Mouse (Mus musculus) heart, postnatal 0 days (tissue): ENCODE measurements around the gene Nmrk1.

Experiments
- CTCF ChIP-seq: IDR thresholded peaks from 2 replicates; pipeline ENCODE4 v1.5.1; 2016; ENCODE audit warnings: antibody characterized with exemption, control low read depth, low read depth
- EP300 ChIP-seq: IDR thresholded peaks from 2 replicates; pipeline ENCODE4 v1.6.1; 2016; ENCODE audit warnings: antibody characterized with exemption, low read depth

DNA sequence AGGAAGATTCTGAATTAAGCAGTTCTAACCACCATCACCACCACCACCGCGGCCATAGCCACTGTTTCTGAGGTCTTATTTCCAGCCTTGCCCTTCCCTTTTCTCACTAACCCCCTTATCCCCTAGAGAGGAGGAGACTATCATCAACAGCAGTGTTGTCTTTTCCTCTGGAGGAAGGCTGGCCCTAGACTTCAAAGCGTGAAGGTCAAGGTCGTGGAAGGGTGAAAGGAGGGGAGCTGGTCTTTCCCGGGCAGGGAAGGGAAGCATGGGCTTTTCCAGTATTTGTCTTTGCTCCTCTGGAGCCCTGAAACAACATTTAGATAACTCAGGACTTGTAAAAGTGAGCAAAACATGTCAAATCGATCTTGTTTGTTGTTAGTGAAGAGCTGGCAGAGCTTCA lies 22.8 kb upstream of the Nmrk1 start:
- TF ChIP-seq CTCF, result no peak
- TF ChIP-seq EP300, result no peak
